Mouse (Mus musculus): Measurements from ENCODE around the gene Gm49383.

Gm49383 gene

GRCm38 (mm10) chr12:69204052-69204833 lies 7.3 kb upstream of the Gm49383 start, which contains the start of gene Gm49384:
TSS of gene Gm49384 (minus strand) at chr12:69204267.
- peak; percentile 67 for DNase-seq (ENCODE audit: low read depth, low spot score)

- DNase-seq (ENCODE audit: low read depth, low spot score), result no peak
Measured at GRCm38 (mm10) chr12:69198985-69199384, 2.1 kb upstream of the Gm49383 start.

GRCm38 (mm10) chr12:69198164-69198535 lies 1.2 kb upstream of the Gm49383 start, which contains the start of gene Dnaaf2:
TSS of gene Dnaaf2 (minus strand) at chr12:69198429.
- DNase-seq (ENCODE audit: low read depth, low spot score), result peak; percentile 68

- peak; percentile 78 for DNase-seq (ENCODE audit: low read depth, low spot score)
Measured at GRCm38 (mm10) chr12:69197378-69198163, 667 bp upstream of the Gm49383 start.

GRCm38 (mm10) chr12:69192637-69193036 lies 4.3 kb downstream of the Gm49383 start:
- no peak for DNase-seq (ENCODE audit: low read depth, low spot score)

- no peak for DNase-seq (ENCODE audit: low read depth, low spot score)
Measured at GRCm38 (mm10) chr12:69191396-69191795, 5.5 kb downstream of the Gm49383 start.

GRCm38 (mm10) chr12:69190522-69190921 lies 6.4 kb downstream of the Gm49383 start:
- peak; percentile 19 for DNase-seq (ENCODE audit: low read depth, low spot score)

GRCm38 (mm10) chr12:69190074-69190473 lies 6.8 kb downstream of the Gm49383 start:
- no peak for DNase-seq (ENCODE audit: low read depth, low spot score)

GRCm38 (mm10) chr12:69186811-69187471 lies 10.0 kb downstream of the Gm49383 start:
- DNase-seq (ENCODE audit: low read depth, low spot score), result no peak

GRCm38 (mm10) chr12:69185371-69185770 lies 11.5 kb downstream of the Gm49383 start:
- DNase-seq (ENCODE audit: low read depth, low spot score), result no peak

GRCm38 (mm10) chr12:69184342-69185295 lies 12.3 kb downstream of the Gm49383 start:
- no peak for DNase-seq (ENCODE audit: low read depth, low spot score)

GRCm38 (mm10) chr12:69183583-69184308 lies 13.2 kb downstream of the Gm49383 start, which contains the start of the genes Rpl36al and Mgat2:
TSS of gene Rpl36al (minus strand) at chr12:69184083.
TSS of gene Mgat2 (plus strand) at chr12:69184157.
- DNase-seq (ENCODE audit: low read depth, low spot score), result peak; percentile 98

- DNase-seq (ENCODE audit: low read depth, low spot score), result no peak
Measured at GRCm38 (mm10) chr12:69181800-69182199, 15.1 kb downstream of the Gm49383 start.

GRCm38 (mm10) chr12:69179371-69179770 lies 17.5 kb downstream of the Gm49383 start:
- no peak for DNase-seq (ENCODE audit: low read depth, low spot score)

- DNase-seq (ENCODE audit: low read depth, low spot score), result no peak
Measured at GRCm38 (mm10) chr12:69177526-69177925, 19.4 kb downstream of the Gm49383 start.

GRCm38 (mm10) chr12:69175975-69176374 lies 20.9 kb downstream of the Gm49383 start:
- DNase-seq (ENCODE audit: low read depth, low spot score), result no peak

GRCm38 (mm10) chr12:69171307-69171706 lies 25.6 kb downstream of the Gm49383 start:
- no peak for DNase-seq (ENCODE audit: low read depth, low spot score)

- DNase-seq (ENCODE audit: low read depth, low spot score), result peak; percentile 89
Measured at GRCm38 (mm10) chr12:69168461-69169106, 28.3 kb downstream of the Gm49383 start, which contains the start of gene Lrr1. TSS of gene Lrr1 (plus strand) at chr12:69168814.

- DNase-seq (ENCODE audit: low read depth, low spot score), result no peak
Measured at GRCm38 (mm10) chr12:69167656-69168460, 29.0 kb downstream of the Gm49383 start.

Data from CD4-positive, CD25-positive, alpha-beta regulatory T cell, adult 2 months (primary cell).